Mouse (Mus musculus) G1E (cell line): ENCODE results near the gene Plin1. TPM values are rescaled to one million over a fixed set of nuclear protein-coding genes. Genes with fewer than 3 reads are reported as not detected.

Source experiments
- ATAC-seq: 2 replicates; pipeline ENCODE4 v1.8.0; 2016; ENCODE audit warnings: mild to moderate bottlenecking; ENCODE audit not compliant: insufficient number of reproducible peaks, poor library complexity, low FRiP score, severe bottlenecking; ENCODE audit errors: extremely low read depth
- DNase-seq: peaks from one replicate; pipeline ENCODE4 v3.0.0; 2012; ENCODE audit warnings: low spot score
- H3K27me3 ChIP-seq: 2 replicates; pipeline ENCODE4 v1.6.1; 2012; ENCODE audit warnings: mild to moderate bottlenecking, low read length, inconsistent platforms; ENCODE audit not compliant: insufficient read depth
- H3K36me3 ChIP-seq: replicated peaks from 2 replicates; pipeline ENCODE3; 2012; ENCODE audit warnings: mild to moderate bottlenecking, inconsistent platforms
- H3K4me1 ChIP-seq: 2 replicates; pipeline ENCODE4 v1.6.1; 2012; ENCODE audit warnings: low read depth, low read length, inconsistent platforms, mixed read lengths; ENCODE audit not compliant: insufficient read depth
- H3K4me3 ChIP-seq: 2 replicates; pipeline ENCODE4 v1.5.1; 2012; ENCODE audit warnings: low read depth, mild to moderate bottlenecking, inconsistent platforms, low read length, moderate library complexity, mixed read lengths
- H3K9me3 ChIP-seq: replicated peaks from 2 replicates; pipeline ENCODE4 v1.6.1; 2012; ENCODE audit warnings: inconsistent platforms
- CTCF ChIP-seq: IDR thresholded peaks from 2 replicates; pipeline ENCODE4 v1.5.1; 2012; ENCODE audit warnings: low read depth, low read length, inconsistent platforms, mixed read lengths
- GATA1 ChIP-seq: IDR thresholded peaks from 2 replicates; pipeline ENCODE4 v1.6.1; 2012; ENCODE audit warnings: borderline replicate concordance, low read length, inconsistent platforms, mixed read lengths
- GATA2 ChIP-seq: IDR thresholded peaks from 2 replicates; pipeline ENCODE4 v1.6.1; 2012; ENCODE audit warnings: low read depth, low read length, inconsistent platforms, borderline replicate concordance
- POLR2AphosphoS5 ChIP-seq: IDR thresholded peaks from 2 replicates; pipeline ENCODE4 v1.6.1; 2012; ENCODE audit warnings: low read depth, low read length, inconsistent platforms; ENCODE audit not compliant: insufficient replicate concordance
- TAL1 ChIP-seq: conservative IDR thresholded peaks from 2 replicates; pipeline ENCODE4 v1.6.1; 2012; ENCODE audit warnings: low read depth, low read length, inconsistent platforms, mixed read lengths
- polyA plus RNA-seq: library from polyadenylated mRNA; stranded (reverse); fragments of >175 nt; gene quantifications from 2 replicates; pipeline ENCODE4 v1.2.3, GENCODE M21; 2012
- total RNA-seq, 2 experiments: library from RNA; stranded (forward) in 1 of 2; stranded (reverse) in 1 of 2; fragments of 200-1000 nt in 1 of 2; fragments of >200 nt in 1 of 2; fragmentation: Nextera tagmentation in 1 of 2; gene quantifications; 2 replicates each; pipeline ENCODE4 v1.2.3; 2014 to 2017

Gene Plin1
- total and polyA plus RNA-seq, 3 experiments = 0.16 TPM; not detected in 2

DNA sequence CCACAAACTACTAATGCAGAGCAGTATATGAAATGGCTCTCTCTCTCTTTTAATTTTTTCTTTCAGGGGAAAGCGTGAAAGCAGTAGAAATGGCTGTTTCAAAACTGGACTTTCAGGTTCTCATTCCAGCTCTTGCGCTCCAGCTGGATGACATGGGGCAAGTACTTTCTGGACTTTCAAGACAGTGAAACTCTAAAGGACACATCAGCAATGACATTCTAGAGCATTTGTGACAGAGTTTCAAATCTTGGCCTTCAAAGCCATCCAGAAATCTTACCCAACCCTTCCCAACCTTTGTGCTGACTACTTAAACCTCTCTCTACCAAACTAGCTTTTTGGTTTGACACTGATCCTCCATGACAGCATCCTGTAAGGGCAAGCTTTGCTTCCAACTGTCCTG, 6.2 kb upstream of the Plin1 start:
- Histone ChIP-seq H3K36me3 (peaks cover 61% of the 10 kb centered on the region), H3K9me3 (no peaks in the 10 kb centered on the region), H3K4me1 (peaks cover 20% of the 10 kb centered on the region), H3K27me3 (0 out of 2 replicates have a peak, but pooled peaks cover 2% of the 10 kb centered on the region), H3K4me3 (no peak overlapping the region)
- DNase-seq (no peak), ATAC-seq (no peak)
- TF ChIP-seq TAL1 = no peak
- no peak for TF ChIP-seq GATA2
- TF ChIP-seq POLR2AphosphoS5 = no peak
- TF ChIP-seq CTCF = no peak
- TF ChIP-seq GATA1 = no peak

DNA sequence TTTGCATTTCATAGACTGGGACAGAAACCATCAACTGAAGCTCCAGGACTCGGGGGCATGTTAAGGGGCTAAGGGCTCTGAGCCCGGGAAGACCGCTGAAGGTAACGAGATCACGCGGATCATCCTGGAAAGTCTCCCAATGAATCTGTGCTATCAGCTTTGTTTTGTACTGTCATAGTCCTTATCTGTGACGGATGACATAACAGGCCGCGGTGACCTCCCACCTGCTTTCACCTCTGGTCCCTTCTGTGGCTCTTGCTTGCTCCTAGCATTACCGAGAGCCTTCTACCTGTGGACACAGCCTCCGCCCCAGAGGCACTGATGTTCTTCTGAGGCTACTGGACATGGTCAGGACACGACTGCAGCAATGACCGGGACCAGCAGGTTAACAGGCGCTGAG, 3.8 kb upstream of the Plin1 start:
- ATAC-seq = no peak
- TF ChIP-seq POLR2AphosphoS5 (no peak), GATA2 (no peak), GATA1 (no peak), CTCF (no peak), TAL1 (no peak)
- peaks cover 11% of the 10 kb centered on the region for H3K27me3 ChIP-seq

DNA sequence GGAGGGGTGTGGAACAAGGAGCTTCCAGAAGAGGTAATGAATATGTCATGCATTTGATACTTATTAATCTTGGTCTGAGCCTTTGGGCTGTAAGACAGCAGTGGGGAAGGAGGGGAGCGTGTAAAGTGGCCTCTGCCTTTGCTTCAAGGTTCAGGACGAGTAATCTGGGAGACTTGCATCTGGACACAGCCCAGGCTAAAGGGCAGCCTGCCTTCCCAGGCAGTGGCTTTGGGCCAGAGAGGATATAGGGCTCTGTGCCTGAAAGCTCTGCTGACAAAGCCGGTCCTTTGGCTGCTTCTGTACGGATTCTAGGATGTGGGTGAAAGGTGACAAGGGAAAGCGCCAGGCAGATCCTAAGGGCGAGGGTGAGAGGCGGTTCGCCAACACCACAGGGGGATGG, 1.9 kb upstream of the Plin1 start:
- peaks cover 2% of the 10 kb centered on the region; the same call in 1 of the 2 replicates for H3K4me1 ChIP-seq
- peaks cover 49% of the 10 kb centered on the region for H3K36me3 ChIP-seq
- peaks cover 25% of the 10 kb centered on the region for H3K27me3 ChIP-seq
- TF ChIP-seq GATA2 (no peak), TAL1 (no peak), CTCF (no peak), GATA1 (no peak), POLR2AphosphoS5 (no peak)
- H3K9me3 ChIP-seq = no peaks in the 10 kb centered on the region
- ATAC-seq = no peak
- no peak for DNase-seq
- no peak overlapping the region for H3K4me3 ChIP-seq

More for the DNA sequence above, 3.8 kb upstream of the Plin1 start:
- peaks cover 2% of the 10 kb centered on the region; the same call in 1 of the 2 replicates for H3K4me1 ChIP-seq
- H3K9me3 ChIP-seq = no peaks in the 10 kb centered on the region
- no peak for DNase-seq
- H3K4me3 ChIP-seq = no peak overlapping the region
- H3K36me3 ChIP-seq = peaks cover 61% of the 10 kb centered on the region

DNA sequence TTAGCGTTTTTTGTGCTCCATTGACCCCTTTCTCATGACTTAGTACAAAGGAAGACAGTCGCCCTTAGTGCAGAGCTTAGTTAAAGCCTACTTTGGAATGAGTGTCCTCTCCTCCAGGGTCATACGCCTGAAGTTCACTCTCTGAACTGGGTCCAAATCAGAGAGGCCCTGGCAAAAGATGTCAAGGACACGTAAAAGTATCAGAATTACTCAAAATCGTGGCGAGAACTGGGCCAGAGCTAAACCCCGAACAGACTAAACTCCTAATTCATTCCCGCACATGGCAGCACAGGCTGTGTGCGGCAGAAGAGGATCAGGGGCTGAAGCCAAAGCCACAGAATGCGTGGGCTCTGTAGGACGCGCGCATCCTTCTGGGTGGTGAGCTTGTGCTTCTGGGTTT, 1.3 kb downstream of the Plin1 start:
- Histone ChIP-seq H3K9me3 (no peaks in the 10 kb centered on the region), H3K27me3 (peaks cover 27% of the 10 kb centered on the region), H3K4me3 (no peak overlapping the region), H3K4me1 (peaks cover 14% of the 10 kb centered on the region), H3K36me3 (peaks cover 18% of the 10 kb centered on the region)
- TF ChIP-seq GATA2 = no peak
- TF ChIP-seq TAL1 = no peak
- TF ChIP-seq CTCF = no peak
- no peak for TF ChIP-seq GATA1
- TF ChIP-seq POLR2AphosphoS5 = no peak
- ATAC-seq (no peak), DNase-seq (no peak)

DNA sequence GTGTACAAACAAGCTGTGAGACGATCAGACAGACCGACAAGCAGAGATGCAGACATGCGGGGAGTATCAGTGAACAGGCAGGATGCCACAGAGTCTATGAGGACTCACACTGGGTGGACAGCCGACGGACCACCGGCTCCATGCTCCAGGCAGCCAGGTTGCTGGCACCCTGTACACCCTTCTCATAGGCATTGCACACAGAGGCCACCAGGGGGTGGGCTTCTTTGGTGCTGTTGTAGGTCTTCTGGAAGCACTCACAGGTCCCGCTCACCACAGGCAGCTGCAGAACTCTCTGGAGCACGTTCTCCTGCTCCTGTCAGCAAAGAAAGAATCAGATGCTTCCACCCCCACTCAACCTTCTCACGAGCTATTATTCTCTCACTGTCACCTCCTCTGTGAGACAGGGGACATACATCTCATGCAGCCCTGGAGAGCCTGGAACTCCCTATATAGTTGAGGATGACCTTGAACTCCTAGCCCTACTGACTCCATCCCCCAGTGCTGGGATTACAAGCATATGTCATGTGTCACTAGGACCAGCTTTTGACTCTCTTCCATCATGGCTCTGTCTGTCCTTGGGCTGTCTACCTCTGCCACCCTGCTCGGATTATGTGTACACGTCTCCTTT, 2.8 kb downstream of the Plin1 start:
- H3K9me3 ChIP-seq = no peaks in the 10 kb centered on the region
- H3K4me1 ChIP-seq = peaks cover 14% of the 10 kb centered on the region
- peaks cover 38% of the 10 kb centered on the region for H3K27me3 ChIP-seq
- ATAC-seq (no peak), DNase-seq (no peak)
- peaks cover 4% of the 10 kb centered on the region for H3K36me3 ChIP-seq
- TF ChIP-seq GATA1 (no peak), TAL1 (no peak), CTCF (peak; percentile 15; the same call in 1 of the 2 replicates), POLR2AphosphoS5 (no peak)
- no peak overlapping the region for H3K4me3 ChIP-seq

DNA sequence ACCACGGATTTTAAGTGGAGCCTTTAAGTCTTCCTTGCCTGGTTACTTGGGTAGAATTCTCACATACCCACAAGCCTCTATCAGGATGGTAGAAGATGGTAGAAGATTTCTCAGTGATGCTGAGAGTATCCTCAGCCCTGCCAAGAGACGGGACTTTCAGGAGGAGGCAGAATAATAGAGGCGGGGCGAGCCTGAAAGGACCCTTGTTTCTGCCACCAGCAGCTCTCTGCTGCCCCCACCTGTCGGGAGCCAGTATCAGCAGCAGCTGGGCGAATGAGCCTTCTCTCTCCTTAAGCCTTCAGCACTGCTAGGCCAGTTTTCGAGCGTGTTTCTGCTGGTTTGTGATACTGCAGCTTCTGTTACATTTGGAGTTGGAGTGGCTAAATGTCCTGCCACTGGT, 3.5 kb downstream of the Plin1 start:
- ATAC-seq = no peak
- H3K4me1 ChIP-seq = peaks cover 14% of the 10 kb centered on the region
- TF ChIP-seq TAL1 (no peak), CTCF (peak; percentile 96), GATA1 (no peak)
- no peaks in the 10 kb centered on the region for H3K36me3 ChIP-seq
- peaks cover 36% of the 10 kb centered on the region for H3K27me3 ChIP-seq
- H3K9me3 ChIP-seq = no peaks in the 10 kb centered on the region
- peak; percentile 55 for DNase-seq
- H3K4me3 ChIP-seq = no peak overlapping the region
